Mouse (Mus musculus): ENCODE data around the gene Arhgap21. TPM values are rescaled to one million over a fixed set of nuclear protein-coding genes. Genes with fewer than 3 reads are reported as not detected.

Gene Arhgap21
- total and polyA plus RNA-seq, 3 experiments: 18.1 to 74.5 (median 65.2) TPM

GRCm38 (mm10) chr2:20965361-20965760 lies 3.3 kb downstream of the Arhgap21 start:
- intact Hi-C loops (cut with DNase I): loop anchor here (5.0 kb wide), 1 partner anchor 177 kb away; no protein-coding TSS in a partner anchor
- no peak overlapping the region for H3K9ac ChIP-seq (ENCODE audit: low read depth, low read length)

GRCm38 (mm10) chr2:20964461-20964860 lies 4.2 kb downstream of the Arhgap21 start:
- no peak for DNase-seq
- H3K36me3 ChIP-seq (ENCODE audit: control insufficient read depth, insufficient read depth, low read length): peaks cover 13% of the 10 kb centered on the region
- TF ChIP-seq EP300 (IDR thresholded peaks at IDR 0.05; ENCODE audit: insufficient read depth, low read depth, low read length) (no peak), POLR2A (IDR thresholded peaks at IDR 0.05; ENCODE audit: insufficient read depth, low read depth, low read length) (no peak), CTCF (IDR thresholded peaks at IDR 0.05) (no peak)
- intact Hi-C loops (cut with DNase I): no loop called here
- peak overlapping the region; percentile 19; the same call in 1 of the 2 replicates for H3K4me3 ChIP-seq
- H3K9ac ChIP-seq (ENCODE audit: low read depth, low read length): peak overlapping the region; percentile 39
- peaks cover 17% of the 10 kb centered on the region for H3K4me1 ChIP-seq (ENCODE audit: control insufficient read depth, insufficient read depth, low read length)
- peaks cover 3% of the 10 kb centered on the region; the same call in 1 of the 2 replicates for H3K79me2 ChIP-seq (replicated peaks; ENCODE audit: control insufficient read depth, insufficient read depth, low read length)
- peak overlapping the region; percentile 70; the same call in 1 of the 2 replicates for H3K27ac ChIP-seq
- no peaks in the 10 kb centered on the region for H3K27me3 ChIP-seq (ENCODE audit: control insufficient read depth, insufficient read depth, low read length)

More at GRCm38 (mm10) chr2:20965361-20965760, 3.3 kb downstream of the Arhgap21 start:
- Histone ChIP-seq H3K4me1 (ENCODE audit: control insufficient read depth, insufficient read depth, low read length) (peaks cover 13% of the 10 kb centered on the region), H3K4me3 (peak overlapping the region; percentile 68), H3K27ac (peak overlapping the region; percentile 92), H3K79me2 (replicated peaks; ENCODE audit: control insufficient read depth, insufficient read depth, low read length) (peaks cover 3% of the 10 kb centered on the region; the same call in 1 of the 2 replicates), H3K27me3 (ENCODE audit: control insufficient read depth, insufficient read depth, low read length) (no peaks in the 10 kb centered on the region), H3K36me3 (ENCODE audit: control insufficient read depth, insufficient read depth, low read length) (peaks cover 6% of the 10 kb centered on the region)
- 56% methylated on average over 3 of the region's 3 CpGs for WGBS
- TF ChIP-seq EP300 (IDR thresholded peaks at IDR 0.05; ENCODE audit: insufficient read depth, low read depth, low read length) (no peak), POLR2A (IDR thresholded peaks at IDR 0.05; ENCODE audit: insufficient read depth, low read depth, low read length) (no peak), CTCF (IDR thresholded peaks at IDR 0.05) (no peak)
- DNase-seq: no peak

DNA sequence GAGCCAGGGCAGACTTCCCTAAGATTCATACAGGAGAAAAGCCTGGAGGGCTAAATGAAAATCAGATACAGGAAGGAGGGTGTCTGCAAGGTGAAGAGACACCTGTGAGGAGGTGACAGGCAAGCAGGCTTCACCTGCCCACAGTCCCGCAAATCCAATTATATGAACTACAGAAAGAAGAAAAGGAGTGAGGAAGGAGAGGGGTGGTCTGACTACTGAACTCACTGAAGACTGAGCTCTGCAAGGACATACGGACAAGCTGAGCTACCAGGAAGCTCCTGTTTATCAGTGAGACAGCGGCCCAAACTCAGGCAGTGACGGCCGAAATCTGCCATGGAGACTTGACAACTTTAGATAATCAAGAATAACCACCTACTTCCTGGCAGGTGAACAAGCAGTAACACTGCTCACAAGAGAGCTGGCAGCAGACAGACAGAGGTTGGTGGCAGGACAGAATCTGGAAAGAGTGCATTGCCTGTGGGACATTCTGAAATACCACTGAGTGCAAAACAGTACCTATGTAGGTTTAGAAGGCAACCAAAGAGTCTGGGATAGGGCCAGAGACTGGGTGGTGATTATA lies 5.4 kb downstream of the Arhgap21 start:
- peaks cover 3% of the 10 kb centered on the region; the same call in 1 of the 2 replicates for H3K79me2 ChIP-seq (replicated peaks; ENCODE audit: control insufficient read depth, insufficient read depth, low read length)
- peaks cover 20% of the 10 kb centered on the region for H3K4me1 ChIP-seq (ENCODE audit: control insufficient read depth, insufficient read depth, low read length)
- H3K4me3 ChIP-seq: peak overlapping the region; percentile 6; the same call in 1 of the 2 replicates
- no peaks in the 10 kb centered on the region for H3K27me3 ChIP-seq (ENCODE audit: control insufficient read depth, insufficient read depth, low read length)
- intact Hi-C loops (cut with DNase I): no loop called here
- H3K27ac ChIP-seq: peak overlapping the region; percentile 70
- DNase-seq: peak in 1 of 2 experiments; percentile 54
- H3K36me3 ChIP-seq (ENCODE audit: control insufficient read depth, insufficient read depth, low read length): peaks cover 20% of the 10 kb centered on the region
- peak overlapping the region; percentile 39; the same call in 1 of the 2 replicates for H3K9ac ChIP-seq (ENCODE audit: low read depth, low read length)
- TF ChIP-seq POLR2A (IDR thresholded peaks at IDR 0.05; ENCODE audit: insufficient read depth, low read depth, low read length): peak; percentile 49; the same call in 1 of the 2 replicates
- TF ChIP-seq CTCF (IDR thresholded peaks at IDR 0.05): no peak
- no peak for TF ChIP-seq EP300 (IDR thresholded peaks at IDR 0.05; ENCODE audit: insufficient read depth, low read depth, low read length)
- WGBS: 32% methylated on average over 5 of the region's 5 CpGs

DNA sequence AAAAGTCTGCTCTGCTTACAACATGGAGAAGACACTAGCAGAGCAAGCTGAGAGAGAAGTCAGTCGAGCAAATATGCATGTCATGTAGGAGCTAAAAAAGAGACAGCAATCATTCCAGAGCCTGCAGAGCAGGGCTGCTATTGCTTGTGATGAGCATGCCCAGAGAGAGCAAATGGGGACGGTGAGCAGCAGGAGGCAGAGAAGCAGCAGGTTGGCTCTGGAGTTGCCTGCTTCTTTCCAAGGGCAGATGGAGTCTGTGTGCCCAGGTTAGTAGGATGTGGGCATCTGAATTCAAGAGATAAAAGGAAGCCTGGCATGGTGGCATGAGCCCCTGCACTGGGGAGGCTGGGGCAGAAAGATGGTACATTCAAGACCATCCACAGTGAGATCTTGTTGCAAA lies 6.4 kb downstream of the Arhgap21 start:
- H3K4me1 ChIP-seq (ENCODE audit: control insufficient read depth, insufficient read depth, low read length): peaks cover 22% of the 10 kb centered on the region
- no peak for TF ChIP-seq EP300 (IDR thresholded peaks at IDR 0.05; ENCODE audit: insufficient read depth, low read depth, low read length)
- no peak for TF ChIP-seq CTCF (IDR thresholded peaks at IDR 0.05)
- no peak; the same call in 1 of the 2 replicates for TF ChIP-seq POLR2A (IDR thresholded peaks at IDR 0.05; ENCODE audit: insufficient read depth, low read depth, low read length)
- H3K4me3 ChIP-seq: peak overlapping the region; percentile 17; the same call in 1 of the 2 replicates
- WGBS: 18% methylated on average over 2 of the region's 2 CpGs
- intact Hi-C loops (cut with DNase I): no loop called here
- H3K79me2 ChIP-seq (replicated peaks; ENCODE audit: control insufficient read depth, insufficient read depth, low read length): peaks cover 5% of the 10 kb centered on the region
- peak in 1 of 2 experiments; percentile 28 for DNase-seq
- H3K36me3 ChIP-seq (ENCODE audit: control insufficient read depth, insufficient read depth, low read length): peaks cover 20% of the 10 kb centered on the region
- peak overlapping the region; percentile 70 for H3K27ac ChIP-seq
- no peak overlapping the region for H3K9ac ChIP-seq (ENCODE audit: low read depth, low read length)
- H3K27me3 ChIP-seq (ENCODE audit: control insufficient read depth, insufficient read depth, low read length): no peaks in the 10 kb centered on the region

- peak in 1 of 2 experiments; percentile 36 for DNase-seq
- Histone ChIP-seq H3K27me3 (ENCODE audit: control insufficient read depth, insufficient read depth, low read length) (no peaks in the 10 kb centered on the region), H3K36me3 (ENCODE audit: control insufficient read depth, insufficient read depth, low read length) (peaks cover 23% of the 10 kb centered on the region), H3K4me3 (peak overlapping the region; percentile 17), H3K27ac (peak overlapping the region; percentile 70), H3K79me2 (replicated peaks; ENCODE audit: control insufficient read depth, insufficient read depth, low read length) (peaks cover 5% of the 10 kb centered on the region), H3K9ac (ENCODE audit: low read depth, low read length) (no peak overlapping the region), H3K4me1 (ENCODE audit: control insufficient read depth, insufficient read depth, low read length) (peaks cover 22% of the 10 kb centered on the region)
- intact Hi-C loops (cut with DNase I): no loop called here
- TF ChIP-seq CTCF (IDR thresholded peaks at IDR 0.05) (no peak), POLR2A (IDR thresholded peaks at IDR 0.05; ENCODE audit: insufficient read depth, low read depth, low read length) (no peak), EP300 (IDR thresholded peaks at IDR 0.05; ENCODE audit: insufficient read depth, low read depth, low read length) (no peak)
- WGBS: 25% methylated on average over 6 of the region's 6 CpGs
Observed at GRCm38 (mm10) chr2:20961825-20962224, 6.9 kb downstream of the Arhgap21 start.

GRCm38 (mm10) chr2:20961295-20961694 lies 7.4 kb downstream of the Arhgap21 start:
- H3K27me3 ChIP-seq (ENCODE audit: control insufficient read depth, insufficient read depth, low read length): no peaks in the 10 kb centered on the region
- WGBS: 40% methylated on average over 8 of the region's 8 CpGs
- no peak for DNase-seq
- H3K79me2 ChIP-seq (replicated peaks; ENCODE audit: control insufficient read depth, insufficient read depth, low read length): peaks cover 6% of the 10 kb centered on the region
- peaks cover 24% of the 10 kb centered on the region for H3K36me3 ChIP-seq (ENCODE audit: control insufficient read depth, insufficient read depth, low read length)
- intact Hi-C loops (cut with DNase I): no loop called here
- TF ChIP-seq EP300 (IDR thresholded peaks at IDR 0.05; ENCODE audit: insufficient read depth, low read depth, low read length) (no peak), CTCF (IDR thresholded peaks at IDR 0.05) (no peak), POLR2A (IDR thresholded peaks at IDR 0.05; ENCODE audit: insufficient read depth, low read depth, low read length) (no peak)
- no peak overlapping the region for H3K4me3 ChIP-seq
- peak overlapping the region; percentile 70 for H3K27ac ChIP-seq
- H3K9ac ChIP-seq (ENCODE audit: low read depth, low read length): no peak overlapping the region
- peaks cover 24% of the 10 kb centered on the region for H3K4me1 ChIP-seq (ENCODE audit: control insufficient read depth, insufficient read depth, low read length)
